Mouse (Mus musculus) CH12.LX (cell line): ENCODE measurements around the gene Tgm3. TPM values are rescaled to one million over a fixed set of nuclear protein-coding genes. Genes with fewer than 3 reads are reported as not detected.

ENCODE experiments used
- DNase-seq: peaks from one replicate; pipeline ENCODE4 v3.0.0-alpha.2; 2013; ENCODE audit errors: extremely low read depth
- H3K27ac ChIP-seq: 2 replicates; pipeline ENCODE4 v1.5.1; 2012; ENCODE audit warnings: low read depth, mild to moderate bottlenecking, control low read depth, moderate library complexity; ENCODE audit not compliant: insufficient read depth
- H3K27me3 ChIP-seq: replicated peaks from 2 replicates; pipeline ENCODE3; 2012; ENCODE audit warnings: inconsistent platforms
- H3K36me3 ChIP-seq, 2 experiments: replicated peaks in 1 of 2; 2 replicates each; pipeline versions ENCODE3 to v1.6.1; 2012; ENCODE audit warnings: inconsistent platforms in 1 of 2, low read length in 1 of 2, mild to moderate bottlenecking in 1 of 2, mixed read lengths in 1 of 2, moderate library complexity in 1 of 2; ENCODE audit not compliant: control insufficient read depth in 1 of 2, insufficient read depth in 1 of 2
- H3K4me1 ChIP-seq, 2 experiments: 2 replicates each; pipeline ENCODE4 v1.6.1; 2012; ENCODE audit warnings: inconsistent platforms in 1 of 2, moderate library complexity in 1 of 2; ENCODE audit not compliant: insufficient read depth in 2 of 2, control insufficient read depth in 1 of 2
- H3K4me2 ChIP-seq: 2 replicates; pipeline ENCODE4 v1.6.1; 2012; ENCODE audit warnings: low read depth, mild to moderate bottlenecking, control low read depth; ENCODE audit not compliant: poor library complexity, insufficient read depth, severe bottlenecking
- H3K4me3 ChIP-seq, 3 experiments: fragments of 150-350 bp in 1 of 3; sonication (generic) in 1 of 3; replicated peaks in 1 of 3; 2 replicates each; pipeline versions ENCODE3 to v1.5.1; 2011 to 2012; ENCODE audit warnings: low read depth in 2 of 3, low read length in 2 of 3, mild to moderate bottlenecking in 2 of 3, moderate library complexity in 2 of 3, control low read depth in 1 of 3, improper control_type of control experiment in 1 of 3, inconsistent platforms in 1 of 3, mixed read lengths in 1 of 3; ENCODE audit not compliant: poor library complexity in 1 of 3
- H3K79me2 ChIP-seq: replicated peaks from 2 replicates; pipeline ENCODE4 v1.6.1; 2012; ENCODE audit warnings: mild to moderate bottlenecking, moderate library complexity; ENCODE audit not compliant: control insufficient read depth, poor library complexity, insufficient read depth, severe bottlenecking; ENCODE audit errors: extremely low read depth
- H3K9ac ChIP-seq: 2 replicates; pipeline ENCODE4 v1.6.1; 2012; ENCODE audit warnings: low read depth, mild to moderate bottlenecking, control low read depth, moderate library complexity; ENCODE audit not compliant: insufficient read depth
- H3K9me3 ChIP-seq: replicated peaks from 2 replicates; pipeline ENCODE3; 2012; ENCODE audit warnings: low read length, inconsistent platforms, mixed read lengths
- CHD1 ChIP-seq: IDR thresholded peaks from 2 replicates; pipeline ENCODE4 v1.6.1; 2012; ENCODE audit warnings: low read depth, low read length, improper control_type of control experiment, inconsistent platforms
- CHD2 ChIP-seq: IDR thresholded peaks from 2 replicates; pipeline ENCODE4 v1.6.1; 2011; ENCODE audit warnings: low read length, improper control_type of control experiment
- ETS1 ChIP-seq: conservative IDR thresholded peaks from 2 replicates; pipeline ENCODE4 v1.6.1; 2012; ENCODE audit warnings: low read depth, mild to moderate bottlenecking, inconsistent platforms, low read length, improper control_type of control experiment, moderate library complexity
- GABPA ChIP-seq: IDR thresholded peaks from 2 replicates; pipeline ENCODE4 v1.6.1; 2012; ENCODE audit warnings: low read depth, low read length, improper control_type of control experiment, inconsistent platforms; ENCODE audit not compliant: insufficient replicate concordance
- IRF4 ChIP-seq: IDR thresholded peaks from 2 replicates; pipeline ENCODE4 v1.6.1; 2014; ENCODE audit warnings: low read depth, mild to moderate bottlenecking, inconsistent platforms, low read length, improper control_type of control experiment
- MAX ChIP-seq: IDR thresholded peaks from 2 replicates; pipeline ENCODE4 v1.6.1; 2011; ENCODE audit warnings: low read length, improper control_type of control experiment
- MXI1 ChIP-seq: IDR thresholded peaks from 2 replicates; pipeline ENCODE4 v1.6.1; 2011; ENCODE audit warnings: mild to moderate bottlenecking, low read depth, low read length, improper control_type of control experiment
- MYC ChIP-seq: IDR thresholded peaks from 2 replicates; pipeline ENCODE4 v1.6.1; 2011; ENCODE audit warnings: low read depth, mild to moderate bottlenecking, improper control_type of control experiment, low read length
- NRF1 ChIP-seq: IDR thresholded peaks from 2 replicates; pipeline ENCODE4 v1.6.1; 2014; ENCODE audit warnings: low read depth, mild to moderate bottlenecking, inconsistent platforms, low read length, improper control_type of control experiment, moderate library complexity
- RCOR1 ChIP-seq: conservative IDR thresholded peaks from 2 replicates; pipeline ENCODE4 v1.6.1; 2012; ENCODE audit warnings: low read depth, mild to moderate bottlenecking, inconsistent platforms, low read length, improper control_type of control experiment
- SIN3A ChIP-seq: IDR thresholded peaks from 2 replicates; pipeline ENCODE4 v1.6.1; 2012; ENCODE audit warnings: low read length, improper control_type of control experiment, inconsistent platforms
- SMC3 ChIP-seq: IDR thresholded peaks from 2 replicates; pipeline ENCODE4 v1.6.1; 2011; ENCODE audit warnings: low read depth, low read length, improper control_type of control experiment
- TBP ChIP-seq: conservative IDR thresholded peaks from 2 replicates; pipeline ENCODE4 v1.6.1; 2011; ENCODE audit warnings: low read depth, low read length, improper control_type of control experiment
- TCF12 ChIP-seq: IDR thresholded peaks from 2 replicates; pipeline ENCODE4 v1.6.1; 2014; ENCODE audit warnings: low read depth, mild to moderate bottlenecking, inconsistent platforms, low read length, improper control_type of control experiment
- UBTF ChIP-seq: IDR thresholded peaks from 2 replicates; pipeline ENCODE4 v1.6.1; 2012; ENCODE audit warnings: low read depth, mild to moderate bottlenecking, inconsistent platforms, low read length, improper control_type of control experiment, moderate library complexity
- ZC3H11A ChIP-seq: IDR thresholded peaks from 2 replicates; pipeline ENCODE4 v1.6.1; 2012; ENCODE audit warnings: low read depth, mild to moderate bottlenecking, inconsistent platforms, low read length, improper control_type of control experiment
- ZMIZ1 ChIP-seq: IDR thresholded peaks from 2 replicates; pipeline ENCODE4 v1.6.1; 2012; ENCODE audit warnings: low read depth, mild to moderate bottlenecking, inconsistent platforms, low read length, improper control_type of control experiment
- dilution Hi-C: fragments of 300-500 bp; cut with MboI; formaldehyde crosslinking; loops from 2 replicates; pipeline ENCODE4 v1.14.3; 2020; ENCODE audit warnings: low sequenced_read_pairs; ENCODE audit not compliant: extremely low pct_unique_long_range_greater_than_20kb, extremely low pct_ligation_motif_present
- in situ Hi-C: fragments of 300-500 bp; cut with MboI; formaldehyde crosslinking; loops from 3 replicates; pipeline ENCODE4 v1.14.3; 2019; ENCODE audit warnings: low sequenced_read_pairs, low pct_ligation_motif_present, low pct_unique_long_range_greater_than_20kb, mixed read lengths
- polyA plus RNA-seq: library from polyadenylated mRNA; unstranded; fragments of >175 nt; gene quantifications from 2 replicates; pipeline ENCODE4 v1.2.1, GENCODE M21; 2012; ENCODE audit warnings: low read depth; ENCODE audit not compliant: insufficient read length
- total RNA-seq, 2 experiments: library from RNA; depleted of rRNA; stranded (reverse); fragments of 300-350 nt in 1 of 2; fragments of >200 nt in 1 of 2; gene quantifications; 2 replicates each; pipeline ENCODE4 v1.2.3; 2012 to 2014

The Tgm3 gene
- total and polyA plus RNA-seq, 3 experiments = not detected

DNA sequence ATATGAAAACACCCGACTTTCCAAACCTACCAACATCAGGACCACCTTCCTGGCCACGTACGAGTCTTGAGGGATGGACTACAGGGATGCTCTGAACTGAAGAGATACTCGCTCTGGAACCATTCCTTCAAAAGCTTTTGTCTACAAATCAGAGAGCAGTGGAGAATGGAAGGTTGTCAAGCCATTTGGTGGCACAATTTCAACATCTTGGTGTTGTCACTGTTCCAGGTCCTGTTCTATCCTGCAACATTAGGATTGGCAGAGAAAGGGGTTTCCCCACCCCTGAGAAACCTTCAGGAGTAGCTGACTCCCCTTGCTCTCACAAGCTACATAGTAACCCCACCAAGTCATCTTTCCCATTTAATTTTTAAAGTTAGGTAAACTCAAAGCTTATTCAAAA is 12.9 kb upstream of the Tgm3 start:
- H3K79me2 ChIP-seq = no peaks in the 10 kb centered on the region
- no peak for DNase-seq
- H3K4me3 ChIP-seq = no peak overlapping the region
- H3K4me1 ChIP-seq = peaks cover 0 to 14% of the 10 kb centered on the region in 2 experiments; a peak in 2 of 4 replicates
- H3K9ac ChIP-seq = no peak overlapping the region
- H3K4me2 ChIP-seq = no peak overlapping the region
- in situ Hi-C loops = no loop called here
- no peaks in the 10 kb centered on the region for H3K36me3 ChIP-seq
- dilution Hi-C loops = no loop called here
- H3K27me3 ChIP-seq = peaks cover 22% of the 10 kb centered on the region
- H3K9me3 ChIP-seq = no peaks in the 10 kb centered on the region
- TF ChIP-seq SIN3A = no peak
- TF ChIP-seq SMC3 = no peak
- no peak for TF ChIP-seq MAX
- TF ChIP-seq RCOR1 = no peak
- TF ChIP-seq UBTF = no peak
- no peak for TF ChIP-seq ZC3H11A
- no peak for TF ChIP-seq ETS1
- no peak overlapping the region for H3K27ac ChIP-seq

DNA sequence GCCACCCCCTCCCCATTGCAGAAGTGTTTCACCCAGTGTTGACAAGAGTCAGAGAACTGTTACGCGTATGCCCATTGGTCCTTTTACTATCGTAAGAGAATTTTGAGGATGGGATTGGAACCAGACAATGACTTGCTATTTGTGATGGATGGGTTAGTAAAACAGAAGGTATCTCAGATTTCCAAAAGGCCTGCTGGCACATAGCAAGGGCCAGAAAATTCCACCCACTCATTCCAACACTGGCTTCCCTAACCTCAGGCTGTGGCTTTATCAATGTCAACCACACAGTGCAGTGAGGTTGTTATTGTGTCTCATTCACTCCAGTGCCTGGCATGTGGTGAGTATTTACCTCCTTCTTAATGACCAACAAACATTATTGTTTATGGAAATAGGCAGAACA is 11.5 kb upstream of the Tgm3 start:
- Histone ChIP-seq H3K27me3 (peaks cover 25% of the 10 kb centered on the region), H3K36me3 (no peaks in the 10 kb centered on the region), H3K4me2 (no peak overlapping the region), H3K4me1 (peaks cover 0 to 14% of the 10 kb centered on the region in 2 experiments; a peak in 2 of 4 replicates), H3K9me3 (no peaks in the 10 kb centered on the region), H3K27ac (no peak overlapping the region), H3K9ac (no peak overlapping the region), H3K79me2 (no peaks in the 10 kb centered on the region), H3K4me3 (no peak overlapping the region)
- dilution Hi-C loops (no loop called here), in situ Hi-C loops (no loop called here)
- TF ChIP-seq MXI1 = no peak
- no peak for TF ChIP-seq TCF12
- no peak for TF ChIP-seq CHD2
- no peak for TF ChIP-seq NRF1
- TF ChIP-seq IRF4 = no peak
- TF ChIP-seq GABPA = no peak
- TF ChIP-seq UBTF = no peak
- TF ChIP-seq MYC = no peak
- no peak for TF ChIP-seq CHD1
- TF ChIP-seq ZC3H11A = no peak
- TF ChIP-seq TBP = no peak
- TF ChIP-seq ZMIZ1 = no peak
- no peak for DNase-seq
